Mouse (Mus musculus): ENCODE data around the gene Gm21497. TPM values are rescaled to one million over a fixed set of nuclear protein-coding genes. Genes with fewer than 3 reads are reported as not detected.

Gene Gm21497
- not detected for polyA plus RNA-seq (2014; fragmentation: Illumina TruSeq; extraction: RNeasy Lipid Tissue Mini Kit (QIAGEN cat#74804); ENCODE audit: low read depth, low replicate concordance)

DNA sequence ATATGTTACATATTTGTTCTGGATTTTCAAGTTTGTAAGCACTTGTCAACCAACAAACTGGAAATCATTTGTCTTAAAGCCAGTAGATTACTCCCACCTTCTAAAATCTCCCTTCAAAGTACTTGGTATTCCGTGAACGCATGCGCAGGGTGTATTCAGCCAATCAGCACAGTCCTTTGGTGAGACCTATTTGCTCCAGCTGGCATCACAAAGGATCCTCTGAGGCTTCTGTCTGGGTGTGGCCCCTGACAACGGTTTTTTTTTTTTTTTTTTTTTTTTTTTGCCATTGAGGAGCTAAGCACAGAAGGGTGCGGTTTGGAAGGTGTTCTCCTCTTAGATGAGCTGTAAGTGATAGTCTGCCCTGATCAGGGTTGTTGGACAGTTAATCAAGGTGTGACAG is at the start of gene Gm21497:
Gm21497 (plus strand) TSS at position 301 of the 400 bp plus-strand sequence.

Measured in adrenal gland, adult 10 weeks (tissue).